Mouse (Mus musculus): Measurements from ENCODE around the gene Cltc. TPM values are rescaled to one million over a fixed set of nuclear protein-coding genes. Genes with fewer than 3 reads are reported as not detected.
A peak's percentile ranks its signal among the peaks of the same experiment; 100 is the strongest.

Gene Cltc
- polyA plus RNA-seq, 1 experiment from 2014 or later = 124 TPM

- Histone ChIP-seq H3K4me2 (ENCODE audit: low read depth, low read length) (no peak overlapping the region), H3K4me1 (ENCODE audit: control insufficient read depth, insufficient read depth, low read length) (0 out of 2 replicates have a peak, but pooled peaks cover 1% of the 10 kb centered on the region), H3K4me3 (ENCODE audit: low read length) (no peak overlapping the region), H3K27me3 (replicated peaks; ENCODE audit: control insufficient read depth, insufficient read depth, low read length) (no peaks in the 10 kb centered on the region), H3K27ac (ENCODE audit: low read length) (no peak overlapping the region), H3K9me3 (ENCODE audit: control insufficient read depth, low read length) (no peaks in the 10 kb centered on the region), H3K9ac (ENCODE audit: low read depth, low read length) (no peak overlapping the region), H3K36me3 (ENCODE audit: control insufficient read depth, insufficient read depth, low read length) (peaks cover 7% of the 10 kb centered on the region; the same call in 1 of the 2 replicates)
- WGBS = 87% methylated on average over 2 of the region's 2 CpGs
- ATAC-seq = no peak
Measured at GRCm38 (mm10) chr11:86691956-86692355, 65.4 kb downstream of the Cltc start.

GRCm38 (mm10) chr11:86691482-86691881 is 65.9 kb downstream of the Cltc start:
- 0 out of 2 replicates have a peak, but pooled peaks cover 3% of the 10 kb centered on the region for H3K4me1 ChIP-seq (ENCODE audit: control insufficient read depth, insufficient read depth, low read length)
- H3K4me2 ChIP-seq (ENCODE audit: low read depth, low read length) = no peak overlapping the region
- H3K27me3 ChIP-seq (replicated peaks; ENCODE audit: control insufficient read depth, insufficient read depth, low read length) = no peaks in the 10 kb centered on the region
- H3K9me3 ChIP-seq (ENCODE audit: control insufficient read depth, low read length) = no peaks in the 10 kb centered on the region
- H3K4me3 ChIP-seq (ENCODE audit: low read length) = no peak overlapping the region
- no peak overlapping the region for H3K9ac ChIP-seq (ENCODE audit: low read depth, low read length)
- 88% methylated on average over 3 of the region's 3 CpGs for WGBS
- H3K36me3 ChIP-seq (ENCODE audit: control insufficient read depth, insufficient read depth, low read length) = peaks cover 7% of the 10 kb centered on the region; the same call in 1 of the 2 replicates
- no peak overlapping the region for H3K27ac ChIP-seq (ENCODE audit: low read length)
- no peak for ATAC-seq

GRCm38 (mm10) chr11:86690383-86690782 is 67.0 kb downstream of the Cltc start:
- Histone ChIP-seq H3K9me3 (ENCODE audit: control insufficient read depth, low read length) (no peaks in the 10 kb centered on the region), H3K4me1 (ENCODE audit: control insufficient read depth, insufficient read depth, low read length) (peaks cover 4% of the 10 kb centered on the region; the same call in 1 of the 2 replicates), H3K4me2 (ENCODE audit: low read depth, low read length) (no peak overlapping the region), H3K9ac (ENCODE audit: low read depth, low read length) (no peak overlapping the region), H3K36me3 (ENCODE audit: control insufficient read depth, insufficient read depth, low read length) (peaks cover 7% of the 10 kb centered on the region; the same call in 1 of the 2 replicates), H3K27ac (ENCODE audit: low read length) (no peak overlapping the region), H3K27me3 (replicated peaks; ENCODE audit: control insufficient read depth, insufficient read depth, low read length) (no peaks in the 10 kb centered on the region), H3K4me3 (ENCODE audit: low read length) (no peak overlapping the region)
- 87% methylated on average over 3 of the region's 3 CpGs for WGBS
- no peak for ATAC-seq

GRCm38 (mm10) chr11:86685366-86685765 is 72.0 kb downstream of the Cltc start:
- H3K4me1 ChIP-seq (ENCODE audit: control insufficient read depth, insufficient read depth, low read length) = peaks cover 11% of the 10 kb centered on the region
- peak overlapping the region; percentile 61; the same call in 1 of the 2 replicates for H3K4me2 ChIP-seq (ENCODE audit: low read depth, low read length)
- H3K4me3 ChIP-seq (ENCODE audit: low read length) = peak overlapping the region; percentile 81
- H3K27ac ChIP-seq (ENCODE audit: low read length) = peak overlapping the region; percentile 25; the same call in 1 of the 2 replicates
- H3K36me3 ChIP-seq (ENCODE audit: control insufficient read depth, insufficient read depth, low read length) = no peaks in the 10 kb centered on the region
- 91% methylated on average over 1 of the region's 1 CpGs for WGBS
- ATAC-seq = no peak
- no peak overlapping the region for H3K9ac ChIP-seq (ENCODE audit: low read depth, low read length)
- no peaks in the 10 kb centered on the region for H3K9me3 ChIP-seq (ENCODE audit: control insufficient read depth, low read length)
- no peaks in the 10 kb centered on the region for H3K27me3 ChIP-seq (replicated peaks; ENCODE audit: control insufficient read depth, insufficient read depth, low read length)

GRCm38 (mm10) chr11:86684126-86685012 is 73.0 kb downstream of the Cltc start:
- Histone ChIP-seq H3K9me3 (ENCODE audit: control insufficient read depth, low read length) (no peaks in the 10 kb centered on the region), H3K36me3 (ENCODE audit: control insufficient read depth, insufficient read depth, low read length) (no peaks in the 10 kb centered on the region), H3K4me3 (ENCODE audit: low read length) (peak overlapping the region; percentile 81), H3K4me2 (ENCODE audit: low read depth, low read length) (peak overlapping the region; percentile 61), H3K27ac (ENCODE audit: low read length) (peak overlapping the region; percentile 93), H3K9ac (ENCODE audit: low read depth, low read length) (peak overlapping the region; percentile 90), H3K4me1 (ENCODE audit: control insufficient read depth, insufficient read depth, low read length) (peaks cover 11% of the 10 kb centered on the region), H3K27me3 (replicated peaks; ENCODE audit: control insufficient read depth, insufficient read depth, low read length) (no peaks in the 10 kb centered on the region)
- 5% methylated on average over 20 of the region's 20 CpGs for WGBS
- no peak for ATAC-seq

- Histone ChIP-seq H3K27me3 (replicated peaks; ENCODE audit: control insufficient read depth, insufficient read depth, low read length) (no peaks in the 10 kb centered on the region), H3K36me3 (ENCODE audit: control insufficient read depth, insufficient read depth, low read length) (no peaks in the 10 kb centered on the region), H3K4me2 (ENCODE audit: low read depth, low read length) (peak within 1 kb of the TSS; percentile 73), H3K9me3 (ENCODE audit: control insufficient read depth, low read length) (no peaks in the 10 kb centered on the region), H3K27ac (ENCODE audit: low read length) (peak within 1 kb of the TSS; percentile 93), H3K4me3 (ENCODE audit: low read length) (peak within 1 kb of the TSS; percentile 81), H3K4me1 (ENCODE audit: control insufficient read depth, insufficient read depth, low read length) (peaks cover 11% of the 10 kb centered on the region), H3K9ac (ENCODE audit: low read depth, low read length) (peak within 1 kb of the TSS; percentile 90)
- ATAC-seq = peak; percentile 92
- WGBS = under 1% methylated on average over 56 of the region's 56 CpGs
Measured at GRCm38 (mm10) chr11:86683395-86684125, 73.8 kb downstream of the Cltc start, which contains the start of the genes Vmp1 and Ptrh2. Gene Vmp1, minus strand, starts transcription at chr11:86683836. Gene Ptrh2, plus strand, starts transcription at chr11:86683985.

- peaks cover 11% of the 10 kb centered on the region for H3K4me1 ChIP-seq (ENCODE audit: control insufficient read depth, insufficient read depth, low read length)
- peak overlapping the region; percentile 93; the same call in 1 of the 2 replicates for H3K27ac ChIP-seq (ENCODE audit: low read length)
- H3K4me3 ChIP-seq (ENCODE audit: low read length) = peak overlapping the region; percentile 81
- H3K27me3 ChIP-seq (replicated peaks; ENCODE audit: control insufficient read depth, insufficient read depth, low read length) = no peaks in the 10 kb centered on the region
- ATAC-seq = no peak
- H3K36me3 ChIP-seq (ENCODE audit: control insufficient read depth, insufficient read depth, low read length) = no peaks in the 10 kb centered on the region
- WGBS = 27% methylated on average over 7 of the region's 7 CpGs
- peak overlapping the region; percentile 90 for H3K9ac ChIP-seq (ENCODE audit: low read depth, low read length)
- no peaks in the 10 kb centered on the region for H3K9me3 ChIP-seq (ENCODE audit: control insufficient read depth, low read length)
- peak overlapping the region; percentile 73 for H3K4me2 ChIP-seq (ENCODE audit: low read depth, low read length)
Measured at GRCm38 (mm10) chr11:86682861-86683260, 74.5 kb downstream of the Cltc start.

- Histone ChIP-seq H3K27me3 (replicated peaks; ENCODE audit: control insufficient read depth, insufficient read depth, low read length) (no peaks in the 10 kb centered on the region), H3K9me3 (ENCODE audit: control insufficient read depth, low read length) (no peaks in the 10 kb centered on the region), H3K4me3 (ENCODE audit: low read length) (no peak overlapping the region), H3K4me1 (ENCODE audit: control insufficient read depth, insufficient read depth, low read length) (peaks cover 8% of the 10 kb centered on the region), H3K9ac (ENCODE audit: low read depth, low read length) (no peak overlapping the region), H3K4me2 (ENCODE audit: low read depth, low read length) (peak overlapping the region; percentile 73; the same call in 1 of the 2 replicates), H3K36me3 (ENCODE audit: control insufficient read depth, insufficient read depth, low read length) (no peaks in the 10 kb centered on the region), H3K27ac (ENCODE audit: low read length) (peak overlapping the region; percentile 61)
- no peak for ATAC-seq
- WGBS = 69% methylated on average over 3 of the region's 3 CpGs
Measured at GRCm38 (mm10) chr11:86681423-86681822, 75.9 kb downstream of the Cltc start.

- Histone ChIP-seq H3K27me3 (replicated peaks; ENCODE audit: control insufficient read depth, insufficient read depth, low read length) (no peaks in the 10 kb centered on the region), H3K9me3 (ENCODE audit: control insufficient read depth, low read length) (no peaks in the 10 kb centered on the region), H3K9ac (ENCODE audit: low read depth, low read length) (no peak overlapping the region), H3K4me3 (ENCODE audit: low read length) (no peak overlapping the region), H3K4me2 (ENCODE audit: low read depth, low read length) (no peak overlapping the region), H3K27ac (ENCODE audit: low read length) (peak overlapping the region; percentile 68), H3K36me3 (ENCODE audit: control insufficient read depth, insufficient read depth, low read length) (no peaks in the 10 kb centered on the region), H3K4me1 (ENCODE audit: control insufficient read depth, insufficient read depth, low read length) (peaks cover 8% of the 10 kb centered on the region)
- no peak for ATAC-seq
- 90% methylated on average over 3 of the region's 3 CpGs for whole genome bisulfite sequencing
Measured at GRCm38 (mm10) chr11:86680729-86681128, 76.6 kb downstream of the Cltc start.
